Mouse (Mus musculus): ENCODE results near the gene Hist1h4a.

DNA sequence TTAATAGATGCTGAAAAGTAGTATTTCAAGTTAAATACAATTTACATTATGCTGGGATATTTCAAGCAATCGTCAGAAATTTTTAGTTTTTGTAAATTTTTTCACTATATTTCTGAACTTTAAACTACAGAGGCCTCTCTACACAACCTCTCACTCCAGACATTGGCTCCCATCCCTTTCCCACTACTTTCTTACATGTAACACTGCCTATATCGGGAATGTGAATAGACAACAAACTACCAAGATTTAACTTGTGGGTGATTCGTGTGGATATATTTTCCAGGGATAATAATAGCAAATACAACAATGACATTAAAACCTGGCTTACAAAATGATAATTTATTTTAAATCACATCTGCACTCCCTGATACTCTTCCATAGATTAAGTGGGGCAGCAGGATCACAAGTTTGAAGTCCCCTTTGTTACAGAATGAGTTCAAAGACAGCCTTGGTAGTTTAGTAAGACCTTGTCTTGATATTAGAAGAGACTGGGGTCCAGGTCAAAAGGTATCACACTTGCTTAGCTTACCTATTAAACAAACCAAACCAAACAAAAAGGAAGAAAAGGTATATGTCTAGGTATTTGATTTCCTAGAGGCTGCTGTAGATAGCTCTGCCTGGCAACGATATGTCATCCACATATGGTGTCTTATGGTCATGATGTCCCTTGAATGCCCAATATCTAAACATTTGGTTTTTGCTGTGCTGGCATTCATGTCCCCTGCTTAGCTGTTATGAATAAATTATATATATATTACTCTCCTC lies 7.5 kb downstream of the Hist1h4a start:
- TF ChIP-seq EP300 (IDR thresholded peaks at IDR 0.05; ENCODE audit: low read depth) (no peak), CTCF (IDR thresholded peaks at IDR 0.05; ENCODE audit: low read depth) (no peak)

Data from heart, postnatal 0 days (tissue).